Mouse (Mus musculus): ENCODE data around the gene Slc37a1. TPM values are rescaled to one million over a fixed set of nuclear protein-coding genes. Genes with fewer than 3 reads are reported as not detected.
A peak's percentile ranks its signal among the peaks of the same experiment; 100 is the strongest.
"Not testable (repeated sequence)": the region's sequence is repeated elsewhere in the genome, so short reads cannot be mapped to it uniquely, and the experiment has no call there.

The Slc37a1 gene
- polyA plus RNA-seq, 1 experiment, result 9.3 TPM

- Histone ChIP-seq H3K27ac (ENCODE audit: insufficient read depth, low read length) (no peak overlapping the region), H3K4me3 (ENCODE audit: insufficient read depth, low read length) (no peak overlapping the region), H3K4me1 (ENCODE audit: control insufficient read depth, insufficient read depth, low read length) (peaks cover 8% of the 10 kb centered on the region)
- TF ChIP-seq POLR2A (IDR thresholded peaks at IDR 0.05; ENCODE audit: extremely low read depth, insufficient read depth, low read length), result no peak
- TF ChIP-seq CTCF (IDR thresholded peaks at IDR 0.05; ENCODE audit: extremely low read depth, insufficient read depth, low read length), result no peak
Observed at GRCm38 (mm10) chr17:31353255-31353654, 66.7 kb downstream of the Slc37a1 start.

DNA sequence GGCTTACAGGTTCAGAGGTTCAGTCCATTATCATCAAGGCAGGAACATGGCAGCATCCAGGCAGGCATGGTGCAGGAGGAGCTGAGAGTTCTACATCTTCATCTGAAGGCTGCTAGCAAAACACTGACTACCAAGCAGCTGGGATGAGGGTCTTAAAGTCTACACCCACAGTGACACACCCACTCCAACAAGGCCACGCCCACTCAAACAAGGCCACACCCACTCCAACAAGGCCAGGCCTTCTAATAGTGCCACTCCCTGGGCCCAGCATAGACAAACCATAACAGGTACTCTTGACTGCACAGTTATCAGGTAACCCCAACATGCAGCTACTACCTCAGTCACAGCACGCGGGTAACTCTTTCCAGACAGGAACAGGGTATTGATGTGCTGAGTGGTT, 68.1 kb downstream of the Slc37a1 start:
- not testable (repeated sequence) for H3K4me3 ChIP-seq (ENCODE audit: insufficient read depth, low read length); H3K4me1 ChIP-seq (ENCODE audit: control insufficient read depth, insufficient read depth, low read length); H3K27ac ChIP-seq (ENCODE audit: insufficient read depth, low read length)

- Histone ChIP-seq H3K4me3 (ENCODE audit: insufficient read depth, low read length) (no peak overlapping the region), H3K4me1 (ENCODE audit: control insufficient read depth, insufficient read depth, low read length) (peaks cover 6% of the 10 kb centered on the region; the same call in 1 of the 2 replicates), H3K27ac (ENCODE audit: insufficient read depth, low read length) (no peak overlapping the region)
- TF ChIP-seq POLR2A (IDR thresholded peaks at IDR 0.05; ENCODE audit: extremely low read depth, insufficient read depth, low read length) (no peak), CTCF (IDR thresholded peaks at IDR 0.05; ENCODE audit: extremely low read depth, insufficient read depth, low read length) (no peak)
Observed at GRCm38 (mm10) chr17:31355792-31356502, 69.4 kb downstream of the Slc37a1 start.

GRCm38 (mm10) chr17:31360582-31360981, 74.0 kb downstream of the Slc37a1 start:
- H3K4me3 ChIP-seq (ENCODE audit: insufficient read depth, low read length), result no peak overlapping the region
- peaks cover 2% of the 10 kb centered on the region; the same call in 1 of the 2 replicates for H3K4me1 ChIP-seq (ENCODE audit: control insufficient read depth, insufficient read depth, low read length)
- no peak overlapping the region for H3K27ac ChIP-seq (ENCODE audit: insufficient read depth, low read length)
- no peak for TF ChIP-seq CTCF (IDR thresholded peaks at IDR 0.05; ENCODE audit: extremely low read depth, insufficient read depth, low read length)
- TF ChIP-seq POLR2A (IDR thresholded peaks at IDR 0.05; ENCODE audit: extremely low read depth, insufficient read depth, low read length), result no peak

DNA sequence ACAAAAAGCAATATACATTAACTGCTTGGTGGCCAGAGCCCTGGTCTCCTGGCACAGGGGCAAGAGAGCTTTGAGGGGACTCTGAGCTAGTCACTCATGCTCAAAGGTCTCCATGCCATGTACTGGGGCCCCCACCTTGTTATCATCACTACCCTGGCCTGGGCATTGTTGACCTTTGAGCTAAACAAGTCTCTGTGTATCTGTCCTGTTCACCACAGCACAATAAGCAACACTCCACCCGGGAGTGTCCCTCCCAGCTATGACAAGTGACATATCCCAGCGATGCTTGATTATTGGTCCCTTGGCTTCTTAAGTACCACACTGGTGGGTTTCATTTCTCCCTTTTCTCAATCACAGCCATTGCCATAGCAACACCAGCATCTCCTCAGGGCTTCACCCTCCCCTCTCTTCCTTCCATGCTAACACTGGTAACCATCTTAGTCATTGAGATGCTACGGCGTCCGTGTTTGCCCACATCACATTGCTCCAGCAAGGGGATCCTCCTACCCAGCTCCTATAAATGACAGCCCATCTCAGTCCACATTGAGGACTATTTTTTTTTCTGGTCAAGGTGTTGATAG, 79.1 kb downstream of the Slc37a1 start:
- H3K4me3 ChIP-seq (ENCODE audit: insufficient read depth, low read length), result no peak overlapping the region
- no peaks in the 10 kb centered on the region for H3K4me1 ChIP-seq (ENCODE audit: control insufficient read depth, insufficient read depth, low read length)
- H3K27ac ChIP-seq (ENCODE audit: insufficient read depth, low read length), result no peak overlapping the region
- TF ChIP-seq CTCF (IDR thresholded peaks at IDR 0.05; ENCODE audit: extremely low read depth, insufficient read depth, low read length) (no peak), POLR2A (IDR thresholded peaks at IDR 0.05; ENCODE audit: extremely low read depth, insufficient read depth, low read length) (no peak)

DNA sequence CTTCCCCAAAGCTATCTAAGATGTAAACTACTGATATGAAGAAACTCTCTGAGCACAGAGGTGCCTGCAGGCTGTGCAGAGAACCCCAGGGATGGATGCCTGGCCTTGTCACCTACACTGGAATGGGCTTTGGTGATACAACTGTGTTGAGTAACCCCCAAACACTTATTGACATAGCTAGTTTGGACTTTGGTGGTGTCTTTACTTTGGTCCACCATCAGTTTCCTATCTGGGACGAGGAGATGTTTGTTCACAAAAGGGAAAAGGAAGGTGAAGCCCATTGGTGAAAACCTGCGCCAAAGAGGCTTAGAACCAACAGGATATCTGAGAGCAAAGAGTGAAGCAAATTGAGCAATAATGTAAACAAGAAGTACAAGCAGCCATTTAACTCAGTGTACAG, 83.6 kb downstream of the Slc37a1 start:
- Histone ChIP-seq H3K27ac (ENCODE audit: insufficient read depth, low read length) (no peak overlapping the region), H3K4me1 (ENCODE audit: control insufficient read depth, insufficient read depth, low read length) (no peaks in the 10 kb centered on the region), H3K4me3 (ENCODE audit: insufficient read depth, low read length) (no peak overlapping the region)
- TF ChIP-seq CTCF (IDR thresholded peaks at IDR 0.05; ENCODE audit: extremely low read depth, insufficient read depth, low read length) (no peak), POLR2A (IDR thresholded peaks at IDR 0.05; ENCODE audit: extremely low read depth, insufficient read depth, low read length) (no peak)

DNA sequence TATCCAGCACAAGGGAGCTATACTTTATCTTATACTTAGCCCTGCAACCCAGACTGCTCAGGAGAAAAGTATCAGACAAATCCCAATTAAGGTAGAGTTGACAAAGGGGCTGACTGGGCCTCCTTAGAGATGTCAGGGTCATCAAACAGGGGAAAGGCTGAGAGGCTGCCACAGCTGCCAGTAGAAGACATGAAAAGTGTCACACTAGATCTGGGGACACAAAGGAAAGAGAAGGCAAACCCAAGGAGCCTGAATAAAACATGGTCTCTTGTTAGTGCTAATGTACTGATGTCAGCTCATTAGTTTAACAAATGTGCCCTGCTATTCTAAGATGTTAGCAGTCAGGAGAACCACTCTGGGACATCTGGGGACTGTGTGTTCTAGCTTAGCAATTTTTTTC, 84.3 kb downstream of the Slc37a1 start:
- Histone ChIP-seq H3K27ac (ENCODE audit: insufficient read depth, low read length) (no peak overlapping the region), H3K4me1 (ENCODE audit: control insufficient read depth, insufficient read depth, low read length) (no peaks in the 10 kb centered on the region), H3K4me3 (ENCODE audit: insufficient read depth, low read length) (no peak overlapping the region)
- TF ChIP-seq POLR2A (IDR thresholded peaks at IDR 0.05; ENCODE audit: extremely low read depth, insufficient read depth, low read length) (no peak), CTCF (IDR thresholded peaks at IDR 0.05; ENCODE audit: extremely low read depth, insufficient read depth, low read length) (no peak)

GRCm38 (mm10) chr17:31377961-31378360, 91.4 kb downstream of the Slc37a1 start:
- Histone ChIP-seq H3K4me1 (ENCODE audit: control insufficient read depth, insufficient read depth, low read length) (no peaks in the 10 kb centered on the region), H3K27ac (ENCODE audit: insufficient read depth, low read length) (no peak overlapping the region), H3K4me3 (ENCODE audit: insufficient read depth, low read length) (no peak overlapping the region)
- TF ChIP-seq POLR2A (IDR thresholded peaks at IDR 0.05; ENCODE audit: extremely low read depth, insufficient read depth, low read length) (no peak), CTCF (IDR thresholded peaks at IDR 0.05; ENCODE audit: extremely low read depth, insufficient read depth, low read length) (peak; percentile 87)

GRCm38 (mm10) chr17:31378361-31378761, 91.8 kb downstream of the Slc37a1 start:
- Histone ChIP-seq H3K4me3 (ENCODE audit: insufficient read depth, low read length) (no peak overlapping the region), H3K4me1 (ENCODE audit: control insufficient read depth, insufficient read depth, low read length) (no peaks in the 10 kb centered on the region), H3K27ac (ENCODE audit: insufficient read depth, low read length) (no peak overlapping the region)
- TF ChIP-seq CTCF (IDR thresholded peaks at IDR 0.05; ENCODE audit: extremely low read depth, insufficient read depth, low read length) (no peak), POLR2A (IDR thresholded peaks at IDR 0.05; ENCODE audit: extremely low read depth, insufficient read depth, low read length) (no peak)

DNA sequence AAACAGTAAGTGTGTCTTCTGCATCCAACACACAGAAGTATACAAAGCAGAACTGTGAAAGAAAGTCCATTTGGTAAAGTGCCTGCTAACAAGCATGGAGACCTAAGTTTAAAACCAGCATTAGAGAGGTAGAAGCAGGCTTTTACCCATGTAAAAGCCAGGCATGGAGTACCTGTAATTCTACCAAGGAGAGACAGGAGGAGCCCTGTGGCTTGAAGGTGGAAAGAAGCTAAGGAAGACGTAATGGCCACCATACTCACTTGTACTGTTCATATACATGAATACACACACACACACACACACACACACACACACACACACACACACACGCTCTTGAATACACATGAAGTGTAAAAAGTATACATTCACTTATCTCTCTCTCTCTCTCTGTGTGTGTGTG, 92.5 kb downstream of the Slc37a1 start:
- peak; percentile 22; the same call in 1 of the 2 replicates for TF ChIP-seq CTCF (IDR thresholded peaks at IDR 0.05; ENCODE audit: extremely low read depth, insufficient read depth, low read length)
- no peak for TF ChIP-seq POLR2A (IDR thresholded peaks at IDR 0.05; ENCODE audit: extremely low read depth, insufficient read depth, low read length)
- H3K4me3 ChIP-seq (ENCODE audit: insufficient read depth, low read length), result no peak overlapping the region
- H3K27ac ChIP-seq (ENCODE audit: insufficient read depth, low read length), result no peak overlapping the region
- no peaks in the 10 kb centered on the region for H3K4me1 ChIP-seq (ENCODE audit: control insufficient read depth, insufficient read depth, low read length)

Data from cortical plate, adult 2 months (tissue).